Mouse (Mus musculus) embryo, embryonic 10 days (tissue): ENCODE data around the gene Ccdc93.
A peak's percentile ranks its signal among the peaks of the same experiment; 100 is the strongest.

Experiments
- DNase-seq: peaks from one replicate; pipeline ENCODE4 v3.0.0-alpha.2; 2015; ENCODE audit warnings: low spot score

The Ccdc93 gene

GRCm38 (mm10) chr1:121430938-121431928, at the start of gene Ccdc93:
Gene Ccdc93 (plus strand): TSS chr1:121431049.
- DNase-seq: peak; percentile 99

- DNase-seq: no peak
Measured at GRCm38 (mm10) chr1:121381562-121381961, 49.3 kb upstream of the Ccdc93 start.

GRCm38 (mm10) chr1:121388312-121388711, 42.5 kb upstream of the Ccdc93 start:
- no peak for DNase-seq

- no peak for DNase-seq
Measured at GRCm38 (mm10) chr1:121388732-121389131, 42.1 kb upstream of the Ccdc93 start.

GRCm38 (mm10) chr1:121389574-121389973, 41.3 kb upstream of the Ccdc93 start:
- no peak for DNase-seq

- no peak for DNase-seq
Measured at GRCm38 (mm10) chr1:121390003-121390402, 40.8 kb upstream of the Ccdc93 start.

GRCm38 (mm10) chr1:121390421-121390820, 40.4 kb upstream of the Ccdc93 start:
- DNase-seq: no peak

- no peak for DNase-seq
Measured at GRCm38 (mm10) chr1:121390855-121391254, 40.0 kb upstream of the Ccdc93 start.

- no peak for DNase-seq
Measured at GRCm38 (mm10) chr1:121393117-121393516, 37.7 kb upstream of the Ccdc93 start.

GRCm38 (mm10) chr1:121394764-121395163, 36.1 kb upstream of the Ccdc93 start:
- no peak for DNase-seq

- DNase-seq: no peak
Measured at GRCm38 (mm10) chr1:121396501-121396900, 34.3 kb upstream of the Ccdc93 start.

- no peak for DNase-seq
Measured at GRCm38 (mm10) chr1:121398231-121398630, 32.6 kb upstream of the Ccdc93 start.

- DNase-seq: peak; percentile 11
Measured at GRCm38 (mm10) chr1:121398986-121399881, 31.6 kb upstream of the Ccdc93 start.

GRCm38 (mm10) chr1:121400243-121400642, 30.6 kb upstream of the Ccdc93 start:
- peak; percentile 72 for DNase-seq

GRCm38 (mm10) chr1:121419084-121419483, 11.8 kb upstream of the Ccdc93 start:
- peak; percentile 50 for DNase-seq

- no peak for DNase-seq
Measured at GRCm38 (mm10) chr1:121419569-121420265, 11.1 kb upstream of the Ccdc93 start.

GRCm38 (mm10) chr1:121430183-121430937, 489 bp upstream of the Ccdc93 start:
- DNase-seq: no peak

GRCm38 (mm10) chr1:121435981-121436380, 5.1 kb downstream of the Ccdc93 start:
- DNase-seq: no peak

- DNase-seq: peak; percentile 78
Measured at GRCm38 (mm10) chr1:121440535-121441381, 9.9 kb downstream of the Ccdc93 start.

GRCm38 (mm10) chr1:121444147-121444546, 13.3 kb downstream of the Ccdc93 start:
- no peak for DNase-seq
